Mouse (Mus musculus) CH12.LX (cell line): ENCODE measurements at regions not wholly inside any gene's neighbourhood (a gene's known extent, or its start where the extent isn't known, plus 50 kb on each side); places are given as distances from the start of the nearest gene placed in this dataset.

Source experiments
- DNase-seq: peaks from one replicate; pipeline ENCODE4 v3.0.0-alpha.2; 2013; ENCODE audit errors: extremely low read depth
- H3K27ac ChIP-seq: 2 replicates; pipeline ENCODE4 v1.5.1; 2012; ENCODE audit warnings: low read depth, mild to moderate bottlenecking, control low read depth, moderate library complexity; ENCODE audit not compliant: insufficient read depth
- H3K27me3 ChIP-seq: replicated peaks from 2 replicates; pipeline ENCODE3; 2012; ENCODE audit warnings: inconsistent platforms
- H3K36me3 ChIP-seq, 2 experiments: replicated peaks in 1 of 2; 2 replicates each; pipeline versions ENCODE3 to v1.6.1; 2012; ENCODE audit warnings: inconsistent platforms in 1 of 2, low read length in 1 of 2, mild to moderate bottlenecking in 1 of 2, mixed read lengths in 1 of 2, moderate library complexity in 1 of 2; ENCODE audit not compliant: control insufficient read depth in 1 of 2, insufficient read depth in 1 of 2
- H3K4me1 ChIP-seq, 2 experiments: 2 replicates each; pipeline ENCODE4 v1.6.1; 2012; ENCODE audit warnings: inconsistent platforms in 1 of 2, moderate library complexity in 1 of 2; ENCODE audit not compliant: insufficient read depth in 2 of 2, control insufficient read depth in 1 of 2
- H3K4me2 ChIP-seq: 2 replicates; pipeline ENCODE4 v1.6.1; 2012; ENCODE audit warnings: low read depth, mild to moderate bottlenecking, control low read depth; ENCODE audit not compliant: poor library complexity, insufficient read depth, severe bottlenecking
- H3K4me3 ChIP-seq, 3 experiments: fragments of 150-350 bp in 1 of 3; sonication (generic) in 1 of 3; replicated peaks in 1 of 3; 2 replicates each; pipeline versions ENCODE3 to v1.5.1; 2011 to 2012; ENCODE audit warnings: low read depth in 2 of 3, low read length in 2 of 3, mild to moderate bottlenecking in 2 of 3, moderate library complexity in 2 of 3, control low read depth in 1 of 3, improper control_type of control experiment in 1 of 3, inconsistent platforms in 1 of 3, mixed read lengths in 1 of 3; ENCODE audit not compliant: poor library complexity in 1 of 3
- H3K79me2 ChIP-seq: replicated peaks from 2 replicates; pipeline ENCODE4 v1.6.1; 2012; ENCODE audit warnings: mild to moderate bottlenecking, moderate library complexity; ENCODE audit not compliant: control insufficient read depth, poor library complexity, insufficient read depth, severe bottlenecking; ENCODE audit errors: extremely low read depth
- H3K9ac ChIP-seq: 2 replicates; pipeline ENCODE4 v1.6.1; 2012; ENCODE audit warnings: low read depth, mild to moderate bottlenecking, control low read depth, moderate library complexity; ENCODE audit not compliant: insufficient read depth
- H3K9me3 ChIP-seq: replicated peaks from 2 replicates; pipeline ENCODE3; 2012; ENCODE audit warnings: low read length, inconsistent platforms, mixed read lengths
- CHD1 ChIP-seq: IDR thresholded peaks from 2 replicates; pipeline ENCODE4 v1.6.1; 2012; ENCODE audit warnings: low read depth, low read length, improper control_type of control experiment, inconsistent platforms
- E2F4 ChIP-seq: IDR thresholded peaks from 2 replicates; pipeline ENCODE4 v1.6.1; 2011; ENCODE audit warnings: low read depth, low read length, improper control_type of control experiment; ENCODE audit not compliant: insufficient replicate concordance
- ETS1 ChIP-seq: conservative IDR thresholded peaks from 2 replicates; pipeline ENCODE4 v1.6.1; 2012; ENCODE audit warnings: low read depth, mild to moderate bottlenecking, inconsistent platforms, low read length, improper control_type of control experiment, moderate library complexity
- JUN ChIP-seq: IDR thresholded peaks from 2 replicates; pipeline ENCODE4 v1.6.1; 2011; ENCODE audit warnings: low read depth, mild to moderate bottlenecking, low read length, improper control_type of control experiment, moderate library complexity; ENCODE audit not compliant: insufficient read depth
- KAT2A ChIP-seq: IDR thresholded peaks from 2 replicates; pipeline ENCODE4 v1.6.1; 2012; ENCODE audit warnings: low read length, improper control_type of control experiment, inconsistent platforms; ENCODE audit not compliant: insufficient replicate concordance
- MAZ ChIP-seq: IDR thresholded peaks from 2 replicates; pipeline ENCODE4 v1.6.1; 2012; ENCODE audit warnings: low read depth, mild to moderate bottlenecking, inconsistent platforms, low read length, improper control_type of control experiment, moderate library complexity
- MYC ChIP-seq: IDR thresholded peaks from 2 replicates; pipeline ENCODE4 v1.6.1; 2011; ENCODE audit warnings: low read depth, mild to moderate bottlenecking, improper control_type of control experiment, low read length
- TBP ChIP-seq: conservative IDR thresholded peaks from 2 replicates; pipeline ENCODE4 v1.6.1; 2011; ENCODE audit warnings: low read depth, low read length, improper control_type of control experiment
- USF1 ChIP-seq: IDR thresholded peaks from 2 replicates; pipeline ENCODE4 v1.6.1; 2014; ENCODE audit warnings: low read depth, mild to moderate bottlenecking, inconsistent platforms, low read length, improper control_type of control experiment
- ZC3H11A ChIP-seq: IDR thresholded peaks from 2 replicates; pipeline ENCODE4 v1.6.1; 2012; ENCODE audit warnings: low read depth, mild to moderate bottlenecking, inconsistent platforms, low read length, improper control_type of control experiment
- ZKSCAN1 ChIP-seq: IDR thresholded peaks from 2 replicates; pipeline ENCODE4 v1.6.1; 2012; ENCODE audit warnings: low read depth, inconsistent platforms, low read length, improper control_type of control experiment, borderline replicate concordance
- ZMIZ1 ChIP-seq: IDR thresholded peaks from 2 replicates; pipeline ENCODE4 v1.6.1; 2012; ENCODE audit warnings: low read depth, mild to moderate bottlenecking, inconsistent platforms, low read length, improper control_type of control experiment
- dilution Hi-C: fragments of 300-500 bp; cut with MboI; formaldehyde crosslinking; loops from 2 replicates; pipeline ENCODE4 v1.14.3; 2020; ENCODE audit warnings: low sequenced_read_pairs; ENCODE audit not compliant: extremely low pct_unique_long_range_greater_than_20kb, extremely low pct_ligation_motif_present
- in situ Hi-C: fragments of 300-500 bp; cut with MboI; formaldehyde crosslinking; loops from 3 replicates; pipeline ENCODE4 v1.14.3; 2019; ENCODE audit warnings: low sequenced_read_pairs, low pct_ligation_motif_present, low pct_unique_long_range_greater_than_20kb, mixed read lengths

GRCm38 (mm10) chr9:91610401-91610800 lies 244.8 kb upstream of the Zic1 start:
- H3K4me1 ChIP-seq, result no peaks in the 10 kb centered on the region
- no peaks in the 10 kb centered on the region for H3K36me3 ChIP-seq
- DNase-seq, result no peak
- no peak overlapping the region for H3K4me3 ChIP-seq
- no peaks in the 10 kb centered on the region for H3K27me3 ChIP-seq
- dilution Hi-C loops (no loop called here), in situ Hi-C loops (no loop called here)
- no peak overlapping the region for H3K27ac ChIP-seq
- H3K9ac ChIP-seq, result no peak overlapping the region
- no peak for TF ChIP-seq USF1
- TF ChIP-seq MYC, result no peak
- TF ChIP-seq MAZ, result no peak
- no peak for TF ChIP-seq KAT2A
- no peaks in the 10 kb centered on the region for H3K79me2 ChIP-seq
- peaks cover 2% of the 10 kb centered on the region for H3K9me3 ChIP-seq
- H3K4me2 ChIP-seq, result no peak overlapping the region

GRCm38 (mm10) chr9:91609457-91610166 lies 244.0 kb upstream of the Zic1 start:
- TF ChIP-seq ZMIZ1 (no peak), ETS1 (no peak), ZKSCAN1 (no peak), MAZ (no peak), ZC3H11A (no peak), JUN (no peak), CHD1 (no peak)
- Histone ChIP-seq H3K27ac (no peak overlapping the region), H3K79me2 (no peaks in the 10 kb centered on the region), H3K4me1 (no peaks in the 10 kb centered on the region), H3K9me3 (peaks cover 2% of the 10 kb centered on the region), H3K27me3 (no peaks in the 10 kb centered on the region), H3K4me2 (no peak overlapping the region), H3K4me3 (no peak overlapping the region), H3K36me3 (no peaks in the 10 kb centered on the region), H3K9ac (no peak overlapping the region)
- no peak for DNase-seq
- dilution Hi-C loops (no loop called here), in situ Hi-C loops (no loop called here)

GRCm38 (mm10) chr9:91601740-91602139 lies 236.1 kb upstream of the Zic1 start:
- Histone ChIP-seq H3K9ac (no peak overlapping the region), H3K4me1 (no peaks in the 10 kb centered on the region), H3K79me2 (no peaks in the 10 kb centered on the region), H3K36me3 (no peaks in the 10 kb centered on the region), H3K4me3 (no peak overlapping the region), H3K4me2 (no peak overlapping the region), H3K9me3 (no peaks in the 10 kb centered on the region), H3K27ac (no peak overlapping the region), H3K27me3 (no peaks in the 10 kb centered on the region)
- in situ Hi-C loops, result no loop called here
- DNase-seq, result no peak
- dilution Hi-C loops, result no loop called here
- no peak for TF ChIP-seq TBP
- TF ChIP-seq E2F4, result no peak
